Mouse (Mus musculus) embryonic facial prominence, embryonic 13.5 days (tissue): ENCODE data around the gene Gmfg. TPM values are rescaled to one million over a fixed set of nuclear protein-coding genes. Genes with fewer than 3 reads are reported as not detected.
A peak's percentile ranks its signal among the peaks of the same experiment; 100 is the strongest.

Source experiments
- ATAC-seq: fragments of 200-750 bp; cut with Nextera tagmentation; 2 replicates; pipeline ENCODE4 v1.8.0; 2017; ENCODE audit warnings: low read depth; ENCODE audit not compliant: insufficient number of reproducible peaks, insufficient read depth, low FRiP score, low TSS enrichment
- H3K27ac ChIP-seq: fragments of 300-500 bp; sonication (generic); 2 replicates; pipeline ENCODE4 v1.5.1; 2015; ENCODE audit warnings: moderate library complexity, mild to moderate bottlenecking, inconsistent platforms
- H3K27me3 ChIP-seq: fragments of 300-500 bp; sonication (generic); 2 replicates; pipeline ENCODE4 v1.6.1; 2015; ENCODE audit warnings: mild to moderate bottlenecking, inconsistent platforms
- H3K36me3 ChIP-seq: fragments of 300-500 bp; sonication (generic); 2 replicates; pipeline ENCODE4 v1.6.1; 2015; ENCODE audit warnings: mild to moderate bottlenecking, inconsistent platforms
- H3K4me1 ChIP-seq: fragments of 300-500 bp; sonication (generic); 2 replicates; pipeline ENCODE4 v1.6.1; 2015; ENCODE audit warnings: inconsistent platforms
- H3K4me2 ChIP-seq: fragments of 300-500 bp; sonication (generic); 2 replicates; pipeline ENCODE4 v1.6.1; 2015; ENCODE audit warnings: moderate library complexity, mild to moderate bottlenecking, inconsistent platforms
- H3K4me3 ChIP-seq: fragments of 300-500 bp; sonication (generic); 2 replicates; pipeline ENCODE4 v1.5.1; 2015; ENCODE audit warnings: mild to moderate bottlenecking, inconsistent platforms
- H3K9ac ChIP-seq: fragments of 300-500 bp; sonication (generic); 2 replicates; pipeline ENCODE4 v1.6.1; 2015; ENCODE audit warnings: mild to moderate bottlenecking, inconsistent platforms
- H3K9me3 ChIP-seq: fragments of 300-500 bp; sonication (generic); 2 replicates; pipeline ENCODE4 v1.6.1; 2016; ENCODE audit warnings: inconsistent platforms
- WGBS: fragments of 180-500 bp; shearing (Covaris S2); methylation state at CpG from one replicate; pipeline ENCODE4 v1.1.7; 2015; ENCODE audit warnings: mixed read lengths; 5-methylcytosine and 5-hydroxymethylcytosine counted together
- polyA plus RNA-seq: library from polyadenylated mRNA; unstranded; fragments of >200 nt; fragmentation: Nextera tagmentation; extraction: Ambion mirVana; gene quantifications from 2 replicates; pipeline ENCODE4 v1.2.1, GENCODE M21; 2015

Gene Gmfg
- polyA plus RNA-seq, 1 experiment from 2014 or later = 9.9 TPM

- H3K27ac ChIP-seq = no peak overlapping the region
These were observed 24.4 kb upstream of the Gmfg start for GRCm38 (mm10) chr7:28412826-28413225.

GRCm38 (mm10) chr7:28417368-28417767 lies 19.9 kb upstream of the Gmfg start:
- no peak overlapping the region for H3K4me3 ChIP-seq
- H3K9me3 ChIP-seq = no peaks in the 10 kb centered on the region
- no peak overlapping the region for H3K9ac ChIP-seq
- peaks cover 96% of the 10 kb centered on the region for H3K36me3 ChIP-seq
- no peaks in the 10 kb centered on the region for H3K27me3 ChIP-seq
- H3K4me1 ChIP-seq = peaks cover 8% of the 10 kb centered on the region
- H3K4me2 ChIP-seq = no peak overlapping the region
- no peak overlapping the region for H3K27ac ChIP-seq
- ATAC-seq = no peak

More at GRCm38 (mm10) chr7:28412826-28413225, 24.4 kb upstream of the Gmfg start:
- no peak for ATAC-seq
- H3K27me3 ChIP-seq = no peaks in the 10 kb centered on the region
- no peak overlapping the region for H3K4me2 ChIP-seq
- no peak overlapping the region for H3K9ac ChIP-seq
- H3K9me3 ChIP-seq = no peaks in the 10 kb centered on the region
- WGBS = 87% methylated on average over 4 of the region's 4 CpGs
- H3K36me3 ChIP-seq = peaks cover 92% of the 10 kb centered on the region
- no peak overlapping the region for H3K4me3 ChIP-seq
- no peaks in the 10 kb centered on the region for H3K4me1 ChIP-seq

GRCm38 (mm10) chr7:28418096-28418670 lies 19.1 kb upstream of the Gmfg start:
- H3K4me1 ChIP-seq = peaks cover 8% of the 10 kb centered on the region
- no peak overlapping the region for H3K4me2 ChIP-seq
- H3K27ac ChIP-seq = no peak overlapping the region
- no peaks in the 10 kb centered on the region for H3K27me3 ChIP-seq
- 60% methylated on average over 8 of the region's 8 CpGs for WGBS
- no peaks in the 10 kb centered on the region for H3K9me3 ChIP-seq
- ATAC-seq = no peak
- H3K9ac ChIP-seq = no peak overlapping the region
- peaks cover 96% of the 10 kb centered on the region for H3K36me3 ChIP-seq
- H3K4me3 ChIP-seq = no peak overlapping the region

GRCm38 (mm10) chr7:28419416-28419815 lies 17.8 kb upstream of the Gmfg start:
- H3K4me1 ChIP-seq = peaks cover 8% of the 10 kb centered on the region
- no peak overlapping the region for H3K4me2 ChIP-seq
- no peak overlapping the region for H3K27ac ChIP-seq
- H3K27me3 ChIP-seq = no peaks in the 10 kb centered on the region
- ATAC-seq = no peak
- WGBS = 97% methylated on average over 2 of the region's 2 CpGs
- no peaks in the 10 kb centered on the region for H3K9me3 ChIP-seq
- H3K4me3 ChIP-seq = no peak overlapping the region
- H3K9ac ChIP-seq = no peak overlapping the region
- H3K36me3 ChIP-seq = peaks cover 95% of the 10 kb centered on the region

GRCm38 (mm10) chr7:28423018-28423417 lies 14.2 kb upstream of the Gmfg start:
- peaks cover 8% of the 10 kb centered on the region for H3K4me1 ChIP-seq
- 100% methylated on average over 1 of the region's 1 CpGs for WGBS
- peaks cover 63% of the 10 kb centered on the region for H3K36me3 ChIP-seq
- H3K4me2 ChIP-seq = no peak overlapping the region
- H3K9me3 ChIP-seq = no peaks in the 10 kb centered on the region
- H3K9ac ChIP-seq = no peak overlapping the region
- H3K27me3 ChIP-seq = no peaks in the 10 kb centered on the region
- no peak overlapping the region for H3K4me3 ChIP-seq
- no peak overlapping the region for H3K27ac ChIP-seq
- ATAC-seq = no peak

- H3K9me3 ChIP-seq = no peaks in the 10 kb centered on the region
- H3K36me3 ChIP-seq = peaks cover 38% of the 10 kb centered on the region
- H3K4me2 ChIP-seq = no peak overlapping the region
- no peak overlapping the region for H3K27ac ChIP-seq
- H3K27me3 ChIP-seq = no peaks in the 10 kb centered on the region
- ATAC-seq = no peak
- H3K4me3 ChIP-seq = no peak overlapping the region
- no peak overlapping the region for H3K9ac ChIP-seq
- peaks cover 11% of the 10 kb centered on the region for H3K4me1 ChIP-seq
These were observed 9.5 kb upstream of the Gmfg start for GRCm38 (mm10) chr7:28427738-28428137.

GRCm38 (mm10) chr7:28430512-28430911 lies 6.7 kb upstream of the Gmfg start:
- H3K27ac ChIP-seq = no peak overlapping the region
- ATAC-seq = no peak
- H3K4me3 ChIP-seq = no peak overlapping the region
- H3K9me3 ChIP-seq = no peaks in the 10 kb centered on the region
- no peak overlapping the region for H3K4me2 ChIP-seq
- no peak overlapping the region for H3K9ac ChIP-seq
- H3K27me3 ChIP-seq = no peaks in the 10 kb centered on the region
- H3K36me3 ChIP-seq = peaks cover 24% of the 10 kb centered on the region; the same call in 1 of the 2 replicates
- 86% methylated on average over 1 of the region's 1 CpGs for WGBS
- H3K4me1 ChIP-seq = peaks cover 38% of the 10 kb centered on the region

- no peak overlapping the region for H3K4me2 ChIP-seq
- no peak overlapping the region for H3K27ac ChIP-seq
- no peak for ATAC-seq
- no peaks in the 10 kb centered on the region for H3K9me3 ChIP-seq
- H3K4me1 ChIP-seq = peaks cover 41% of the 10 kb centered on the region
- no peak overlapping the region for H3K4me3 ChIP-seq
- no peaks in the 10 kb centered on the region for H3K27me3 ChIP-seq
- H3K9ac ChIP-seq = no peak overlapping the region
- WGBS = 92% methylated on average over 2 of the region's 2 CpGs
- peaks cover 24% of the 10 kb centered on the region; the same call in 1 of the 2 replicates for H3K36me3 ChIP-seq
These were observed 5.0 kb upstream of the Gmfg start for GRCm38 (mm10) chr7:28432252-28432651.

GRCm38 (mm10) chr7:28435660-28436259 lies 1.5 kb upstream of the Gmfg start:
- peak; percentile 44 for ATAC-seq
- peak overlapping the region; percentile 85 for H3K4me2 ChIP-seq
- peak overlapping the region; percentile 98 for H3K9ac ChIP-seq
- H3K9me3 ChIP-seq = no peaks in the 10 kb centered on the region
- peak overlapping the region; percentile 60 for H3K27ac ChIP-seq
- H3K4me1 ChIP-seq = peaks cover 42% of the 10 kb centered on the region
- H3K4me3 ChIP-seq = peak overlapping the region; percentile 86
- peaks cover 18% of the 10 kb centered on the region; the same call in 1 of the 2 replicates for H3K36me3 ChIP-seq
- 0% methylated on average over 11 of the region's 70 CpGs for WGBS
- no peaks in the 10 kb centered on the region for H3K27me3 ChIP-seq

- Histone ChIP-seq H3K4me1 (peaks cover 42% of the 10 kb centered on the region), H3K4me2 (peak overlapping the region; percentile 85), H3K9ac (peak overlapping the region; percentile 98), H3K36me3 (peaks cover 12% of the 10 kb centered on the region; the same call in 1 of the 2 replicates), H3K27me3 (no peaks in the 10 kb centered on the region), H3K27ac (peak overlapping the region; percentile 60; the same call in 1 of the 2 replicates), H3K4me3 (peak overlapping the region; percentile 86), H3K9me3 (no peaks in the 10 kb centered on the region)
- WGBS = under 1% methylated on average over 53 of the region's 64 CpGs
- ATAC-seq = peak; percentile 100
These were observed 859 bp upstream of the Gmfg start for GRCm38 (mm10) chr7:28436271-28436904.

GRCm38 (mm10) chr7:28437964-28438363 lies 717 bp downstream of the Gmfg start:
- Histone ChIP-seq H3K27me3 (no peaks in the 10 kb centered on the region), H3K4me3 (no peak overlapping the region), H3K27ac (no peak overlapping the region), H3K4me1 (peaks cover 29% of the 10 kb centered on the region), H3K9ac (no peak overlapping the region), H3K9me3 (no peaks in the 10 kb centered on the region), H3K36me3 (no peaks in the 10 kb centered on the region), H3K4me2 (no peak overlapping the region)
- ATAC-seq = no peak

GRCm38 (mm10) chr7:28438771-28439170 lies 1.5 kb downstream of the Gmfg start:
- Histone ChIP-seq H3K4me1 (peaks cover 21% of the 10 kb centered on the region), H3K4me3 (no peak overlapping the region), H3K27ac (no peak overlapping the region), H3K9ac (no peak overlapping the region), H3K27me3 (no peaks in the 10 kb centered on the region), H3K36me3 (no peaks in the 10 kb centered on the region), H3K9me3 (no peaks in the 10 kb centered on the region), H3K4me2 (no peak overlapping the region)
- ATAC-seq = no peak
- WGBS = 73% methylated on average over 2 of the region's 2 CpGs
